Mouse (Mus musculus) heart, postnatal 4 days (tissue): ENCODE measurements around the gene Slc30a7. TPM values are rescaled to one million over a fixed set of nuclear protein-coding genes. Genes with fewer than 3 reads are reported as not detected.

ENCODE experiments used
- DNase-seq: peaks from one replicate; pipeline ENCODE4 v3.0.0; 2021
- total RNA-seq, 2 experiments: library from RNA; stranded (reverse); gene quantifications; 2 replicates each; pipeline ENCODE4 v1.2.3; 2021

The Slc30a7 gene
- total RNA-seq, 2 experiments from 2014 or later = 26.7 to 27.0 TPM

GRCm38 (mm10) chr3:115992103-115992502, 15.1 kb downstream of the Slc30a7 start:
- DNase-seq = no peak

GRCm38 (mm10) chr3:115985183-115985892, 21.9 kb downstream of the Slc30a7 start:
- DNase-seq = peak; percentile 41

- DNase-seq = no peak
These were observed 22.6 kb downstream of the Slc30a7 start for GRCm38 (mm10) chr3:115984653-115985052.

- DNase-seq = no peak
These were observed 24.0 kb downstream of the Slc30a7 start for GRCm38 (mm10) chr3:115983217-115983616.

- DNase-seq = no peak
These were observed 28.2 kb downstream of the Slc30a7 start for GRCm38 (mm10) chr3:115979000-115979399.

- DNase-seq = peak; percentile 35
These were observed 32.2 kb downstream of the Slc30a7 start for GRCm38 (mm10) chr3:115974995-115975394.

GRCm38 (mm10) chr3:115974228-115974627, 33.0 kb downstream of the Slc30a7 start:
- DNase-seq = no peak

GRCm38 (mm10) chr3:115971891-115972646, 35.1 kb downstream of the Slc30a7 start:
- no peak for DNase-seq

GRCm38 (mm10) chr3:115971045-115971785, 36.0 kb downstream of the Slc30a7 start:
- no peak for DNase-seq

- peak; percentile 48 for DNase-seq
These were observed 38.3 kb downstream of the Slc30a7 start for GRCm38 (mm10) chr3:115968745-115969530.

- no peak for DNase-seq
These were observed 43.1 kb downstream of the Slc30a7 start for GRCm38 (mm10) chr3:115964071-115964470.

GRCm38 (mm10) chr3:115963597-115963996, 43.6 kb downstream of the Slc30a7 start:
- no peak for DNase-seq

- no peak for DNase-seq
These were observed 45.2 kb downstream of the Slc30a7 start for GRCm38 (mm10) chr3:115962028-115962415.

GRCm38 (mm10) chr3:115961311-115962027, 45.7 kb downstream of the Slc30a7 start:
- no peak for DNase-seq

GRCm38 (mm10) chr3:115957223-115957622, 50.0 kb downstream of the Slc30a7 start:
- DNase-seq = no peak

- DNase-seq = no peak
These were observed 54.1 kb downstream of the Slc30a7 start for GRCm38 (mm10) chr3:115953088-115953487.

- DNase-seq = no peak
These were observed 54.9 kb downstream of the Slc30a7 start for GRCm38 (mm10) chr3:115952356-115952755.

GRCm38 (mm10) chr3:115951221-115951620, 56.0 kb downstream of the Slc30a7 start:
- DNase-seq = no peak

GRCm38 (mm10) chr3:115949921-115950877, 57.0 kb downstream of the Slc30a7 start:
- no peak for DNase-seq

GRCm38 (mm10) chr3:115949220-115949920, 57.8 kb downstream of the Slc30a7 start:
- no peak for DNase-seq
